Mouse (Mus musculus) forebrain, embryonic 16.5 days (tissue): ENCODE data around the gene Olfr987. TPM values are rescaled to one million over a fixed set of nuclear protein-coding genes. Genes with fewer than 3 reads are reported as not detected.
A peak's percentile ranks its signal among the peaks of the same experiment; 100 is the strongest.
"Not testable (repeated sequence)": the region's sequence is repeated elsewhere in the genome, so short reads cannot be mapped to it uniquely, and the experiment has no call there.

Source experiments
- ATAC-seq: fragments of 200-750 bp; cut with Nextera tagmentation; 2 replicates; pipeline ENCODE4 v1.8.0; 2017; ENCODE audit warnings: mild to moderate bottlenecking, moderate library complexity
- H3K27ac ChIP-seq: fragments of 300-500 bp; sonication (generic); 2 replicates; pipeline ENCODE4 v1.5.1; 2014; ENCODE audit warnings: low read length, control low read depth
- H3K27me3 ChIP-seq: fragments of 300-500 bp; sonication (generic); replicated peaks from 2 replicates; pipeline ENCODE4 v1.6.1; 2014; ENCODE audit warnings: low read length; ENCODE audit not compliant: control insufficient read depth, insufficient read depth
- H3K36me3 ChIP-seq: fragments of 300-500 bp; sonication (generic); 2 replicates; pipeline ENCODE4 v1.6.1; 2014; ENCODE audit not compliant: control insufficient read depth, insufficient read depth
- H3K4me1 ChIP-seq: fragments of 300-500 bp; sonication (generic); replicated peaks from 2 replicates; pipeline ENCODE4 v1.6.1; 2014; ENCODE audit warnings: low read length; ENCODE audit not compliant: control insufficient read depth, insufficient read depth
- H3K4me2 ChIP-seq: fragments of 300-500 bp; sonication (generic); 2 replicates; pipeline ENCODE4 v1.6.1; 2014; ENCODE audit warnings: mild to moderate bottlenecking, low read length, control low read depth
- H3K4me3 ChIP-seq: fragments of 300-500 bp; sonication (generic); replicated peaks from 2 replicates; pipeline ENCODE4 v1.5.1; 2014; ENCODE audit warnings: mild to moderate bottlenecking, low read length, control low read depth
- H3K9ac ChIP-seq: fragments of 300-500 bp; sonication (generic); replicated peaks from 2 replicates; pipeline ENCODE4 v1.6.1; 2014; ENCODE audit warnings: low read depth, low read length, control low read depth
- H3K9me3 ChIP-seq: fragments of 300-500 bp; sonication (generic); 2 replicates; pipeline ENCODE4 v1.6.1; 2016; ENCODE audit warnings: low read length; ENCODE audit not compliant: control insufficient read depth
- WGBS: fragments of 180-500 bp; shearing (Covaris S2); extraction: QIAGEN DNeasy Blood & Tissue Kit; methylation state at CpG from one replicate; pipeline ENCODE4 v1.1.7; 2014; 5-methylcytosine and 5-hydroxymethylcytosine counted together
- polyA plus RNA-seq: library from polyadenylated mRNA; unstranded; fragments of >200 nt; fragmentation: Nextera tagmentation; extraction: Ambion mirVana; gene quantifications from 2 replicates; pipeline ENCODE4 v1.2.1, GENCODE M21; 2015

Gene Olfr987
- polyA plus RNA-seq = not detected in 2 replicates

GRCm38 (mm10) chr2:85339215-85339614, at the start of gene Olfr987:
Gene Olfr987 (minus strand): TSS chr2:85339315.
- H3K4me2 ChIP-seq, H3K36me3 ChIP-seq, H3K9me3 ChIP-seq, H3K27ac ChIP-seq, ATAC-seq, H3K4me3 ChIP-seq, H3K4me1 ChIP-seq, H3K9ac ChIP-seq, H3K27me3 ChIP-seq: not testable (repeated sequence)

- H3K27ac ChIP-seq, H3K4me1 ChIP-seq, H3K9me3 ChIP-seq, H3K27me3 ChIP-seq, H3K4me3 ChIP-seq, ATAC-seq, H3K4me2 ChIP-seq, H3K9ac ChIP-seq, H3K36me3 ChIP-seq: not testable (repeated sequence)
Observed at GRCm38 (mm10) chr2:85363127-85363526, 24.0 kb upstream of the Olfr987 start, which contains the start of gene Olfr988. Gene Olfr988 (minus strand): TSS chr2:85363227.

GRCm38 (mm10) chr2:85339972-85340371, 857 bp upstream of the Olfr987 start:
- Histone ChIP-seq H3K27ac (no peak overlapping the region), H3K4me3 (no peak overlapping the region), H3K9me3 (no peaks in the 10 kb centered on the region), H3K36me3 (no peaks in the 10 kb centered on the region), H3K4me2 (no peak overlapping the region), H3K27me3 (no peaks in the 10 kb centered on the region), H3K9ac (no peak overlapping the region), H3K4me1 (no peaks in the 10 kb centered on the region)
- ATAC-seq = no peak
- 78% methylated on average over 7 of the region's 7 CpGs for WGBS

GRCm38 (mm10) chr2:85319106-85319505, 20.0 kb downstream of the Olfr987 start:
- 12% methylated on average over 1 of the region's 1 CpGs for WGBS
- no peak overlapping the region for H3K9ac ChIP-seq

GRCm38 (mm10) chr2:85285406-85285805, 53.7 kb downstream of the Olfr987 start:
- Histone ChIP-seq H3K9me3 (no peaks in the 10 kb centered on the region), H3K27me3 (no peaks in the 10 kb centered on the region), H3K4me3 (no peak overlapping the region), H3K4me2 (no peak overlapping the region), H3K27ac (no peak overlapping the region), H3K4me1 (peaks cover 9% of the 10 kb centered on the region), H3K36me3 (no peaks in the 10 kb centered on the region), H3K9ac (no peak overlapping the region)
- ATAC-seq = no peak
- WGBS = 37% methylated on average over 1 of the region's 1 CpGs

More at GRCm38 (mm10) chr2:85319106-85319505, 20.0 kb downstream of the Olfr987 start:
- Histone ChIP-seq H3K9me3 (no peaks in the 10 kb centered on the region), H3K27me3 (no peaks in the 10 kb centered on the region), H3K36me3 (no peaks in the 10 kb centered on the region), H3K4me3 (no peak overlapping the region), H3K4me1 (no peaks in the 10 kb centered on the region), H3K27ac (no peak overlapping the region), H3K4me2 (no peak overlapping the region)
- ATAC-seq = peak; percentile 36; the same call in 1 of the 2 replicates

GRCm38 (mm10) chr2:85284626-85285025, 54.5 kb downstream of the Olfr987 start:
- H3K4me2 ChIP-seq = no peak overlapping the region
- 13% methylated on average over 6 of the region's 6 CpGs for WGBS

GRCm38 (mm10) chr2:85283631-85284466, 55.3 kb downstream of the Olfr987 start:
- no peak for ATAC-seq
- Histone ChIP-seq H3K4me1 (peaks cover 9% of the 10 kb centered on the region), H3K4me2 (no peak overlapping the region), H3K9ac (no peak overlapping the region), H3K27me3 (no peaks in the 10 kb centered on the region), H3K36me3 (no peaks in the 10 kb centered on the region), H3K4me3 (no peak overlapping the region), H3K27ac (peak overlapping the region; percentile 61), H3K9me3 (no peaks in the 10 kb centered on the region)
- WGBS = 86% methylated on average over 8 of the region's 8 CpGs

More at GRCm38 (mm10) chr2:85284626-85285025, 54.5 kb downstream of the Olfr987 start:
- Histone ChIP-seq H3K27ac (peak overlapping the region; percentile 61), H3K4me1 (peaks cover 9% of the 10 kb centered on the region), H3K9me3 (no peaks in the 10 kb centered on the region), H3K9ac (no peak overlapping the region), H3K4me3 (no peak overlapping the region), H3K36me3 (no peaks in the 10 kb centered on the region), H3K27me3 (no peaks in the 10 kb centered on the region)
- peak; percentile 96 for ATAC-seq

GRCm38 (mm10) chr2:85281023-85281422, 58.1 kb downstream of the Olfr987 start:
- Histone ChIP-seq H3K4me1 (peaks cover 9% of the 10 kb centered on the region), H3K27ac (no peak overlapping the region), H3K4me3 (no peak overlapping the region), H3K9ac (no peak overlapping the region), H3K9me3 (no peaks in the 10 kb centered on the region), H3K27me3 (no peaks in the 10 kb centered on the region), H3K4me2 (no peak overlapping the region), H3K36me3 (no peaks in the 10 kb centered on the region)
- WGBS = 39% methylated on average over 4 of the region's 4 CpGs
- peak; percentile 36; the same call in 1 of the 2 replicates for ATAC-seq
